In the genomic region with DNA sequence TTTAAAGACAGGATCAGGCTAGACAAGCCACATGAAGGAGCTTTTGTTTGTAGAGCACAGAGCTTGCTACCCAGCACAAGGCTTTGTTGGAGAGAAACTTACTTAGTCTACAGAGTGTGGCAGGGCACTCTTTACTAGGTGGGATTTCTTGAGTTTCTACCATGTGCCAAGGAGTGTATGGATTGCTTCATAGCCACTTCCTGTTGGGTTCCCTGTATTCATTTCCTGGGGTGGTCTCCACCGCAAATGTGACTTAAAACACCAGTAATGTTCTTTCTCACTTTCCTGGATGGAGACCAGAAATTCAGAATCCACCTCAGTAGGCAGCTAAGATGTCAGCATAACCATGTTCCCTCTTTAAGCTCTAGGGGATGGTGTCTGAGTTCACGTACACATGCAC, we compare ENCODE assay signal across 18 mouse cellular contexts. TPM values are rescaled to one million over a fixed set of nuclear protein-coding genes. Genes with fewer than 3 reads are reported as not detected.
DNase-seq lines count a peak whose midpoint lies in the region; ATAC-seq and TF ChIP-seq lines count a peak whose summit lies in the region.
"Had no signal": no experiment of that assay in that cellular context is flagged by ENCODE, and none has a peak within 500 bp of the region (broad histone marks: within the 10 kb centered on the region; RNA-seq: fewer than 3 reads in every experiment).

No protein-coding gene starts in this region.

- no peaks in the 10 kb centered on the region for H3K27me3 ChIP-seq in liver, postnatal 0 days (ENCODE audit: insufficient read depth, low read length)
- H3K27me3 ChIP-seq in megakaryocyte, embryonic 14.5 days (replicated peaks) = no peaks in the 10 kb centered on the region
- H3K27me3 ChIP-seq: embryonic facial prominence, embryonic 13.5 days; forebrain, embryonic 12.5 days; heart, embryonic 13.5 days; hindbrain, embryonic 15.5 days had no signal

- H3K9ac ChIP-seq in liver, postnatal 0 days (replicated peaks) = no peak overlapping the region
- H3K9ac ChIP-seq: embryonic facial prominence, embryonic 13.5 days; forebrain, embryonic 12.5 days; heart, embryonic 13.5 days; hindbrain, embryonic 15.5 days had no signal

- H3K9me3 ChIP-seq in liver, postnatal 0 days (ENCODE audit: low read length) = no peaks in the 10 kb centered on the region
- H3K9me3 ChIP-seq in megakaryocyte, embryonic 14.5 days = no peaks in the 10 kb centered on the region
- H3K9me3 ChIP-seq: embryonic facial prominence, embryonic 13.5 days; forebrain, embryonic 12.5 days; heart, embryonic 13.5 days; hindbrain, embryonic 15.5 days had no signal

- WGBS in liver, postnatal 0 days (ENCODE audit: insufficient replicate concordance) = 59% methylated on average over 2 of the region's 2 CpGs

- ATAC-seq in liver, postnatal 0 days = no peak
- peak; percentile 58 for ATAC-seq in granulocyte monocyte progenitor cell, adult 5-6 weeks (replicated peaks; ENCODE audit: poor library complexity, severe bottlenecking)
- ATAC-seq: forebrain, embryonic 16.5 days had no signal

- no peak for TF ChIP-seq EP300 in liver, postnatal 0 days (IDR thresholded peaks at IDR 0.05; ENCODE audit: low read depth)

- no peak for TF ChIP-seq CTCF in liver, postnatal 0 days (IDR thresholded peaks at IDR 0.05; ENCODE audit: low read depth)

- H3K4me1 ChIP-seq in liver, postnatal 0 days (ENCODE audit: insufficient read depth) = peaks cover 57% of the 10 kb centered on the region
- peaks cover 97% of the 10 kb centered on the region for H3K4me1 ChIP-seq in megakaryocyte, embryonic 14.5 days
- H3K4me1 ChIP-seq: embryonic facial prominence, embryonic 13.5 days had no signal

- H3K36me3 ChIP-seq in liver, postnatal 0 days (replicated peaks; ENCODE audit: insufficient read depth, low read length) = no peaks in the 10 kb centered on the region
- H3K36me3 ChIP-seq in megakaryocyte, embryonic 14.5 days (replicated peaks; ENCODE audit: low read length) = peaks cover 17% of the 10 kb centered on the region
- H3K36me3 ChIP-seq: embryonic facial prominence, embryonic 13.5 days; forebrain, embryonic 12.5 days; heart, embryonic 13.5 days; hindbrain, embryonic 15.5 days had no signal

- H3K4me2 ChIP-seq in liver, postnatal 0 days (ENCODE audit: low read depth, low read length) = peak overlapping the region; percentile 42; the same call in 1 of the 2 replicates
- H3K4me2 ChIP-seq: embryonic facial prominence, embryonic 13.5 days; forebrain, embryonic 12.5 days; heart, embryonic 13.5 days; hindbrain, embryonic 15.5 days had no signal

- no peak for DNase-seq in liver, postnatal 0 days
- DNase-seq in liver = no peak
- DNase-seq in layer of hippocampus, adult 18-20 months (ENCODE audit: low spot score in 2 of 2) = no peak
- no peak for DNase-seq in frontal cortex, postnatal 14 days (ENCODE audit: low spot score in 2 of 2)
- DNase-seq: adrenal gland, adult 2 months; adrenal gland, postnatal 25 days; cerebellum, adult 11 months; cerebellum, adult 8-10 months; cerebellum, postnatal 25 days; gastrocnemius, postnatal 14 days; heart, postnatal 36 days had no signal

- no peak overlapping the region for H3K4me3 ChIP-seq in liver, postnatal 0 days (ENCODE audit: low read depth, low read length)
- H3K4me3 ChIP-seq in megakaryocyte, embryonic 14.5 days (replicated peaks) = peak overlapping the region; percentile 74
- H3K4me3 ChIP-seq: embryonic facial prominence, embryonic 13.5 days; forebrain, embryonic 12.5 days; heart, embryonic 13.5 days; hindbrain, embryonic 15.5 days had no signal

- peak overlapping the region; percentile 11; the same call in 1 of the 2 replicates for H3K27ac ChIP-seq in liver, postnatal 0 days (ENCODE audit: low read depth)
- H3K27ac ChIP-seq: embryonic facial prominence, embryonic 13.5 days; forebrain, embryonic 12.5 days; heart, embryonic 13.5 days; hindbrain, embryonic 15.5 days had no signal

RNA-seq across cellular contexts. Expression of gene Inpp4a, which starts 18.9 kb away (rescaled TPM):
- 5.0 and 6.7 TPM in 2 replicates for polyA plus RNA-seq in liver, postnatal 0 days (2015; fragmentation: Nextera tagmentation; extraction: Ambion mirVana)
- total RNA-seq in granulocyte monocyte progenitor cell, adult 5-6 weeks (2014; fragmentation: Nextera tagmentation) = 10.2 and 13.9 TPM in 2 replicates
- 5.6 and 7.0 TPM in 2 replicates for total RNA-seq in granulocyte monocyte progenitor cell, adult 5-6 weeks (2017)
- 2.5 and 7.7 TPM in 2 replicates for polyA plus RNA-seq in megakaryocyte, embryonic 14.5 days (2012; ENCODE audit: insufficient read depth, low replicate concordance)
- total RNA-seq in layer of hippocampus, adult 18-20 months (2021) = 100 to 1,000 TPM; 170 to 175 TPM

Comparison
In these comparisons a context has a peak if more than half of its experiments do, and no peak if none do; other contexts are left out.
1. RNA of gene Inpp4a, which starts 18.9 kb away (total RNA-seq): 170 to 175 TPM in layer of hippocampus, adult 18-20 months; 5.6 to 13.9 TPM in granulocyte monocyte progenitor cell, adult 5-6 weeks; every median in the first group is over 10 times any median in the second.